Mouse (Mus musculus): Measurements from ENCODE around the gene Fam187b. TPM values are rescaled to one million over a fixed set of nuclear protein-coding genes. Genes with fewer than 3 reads are reported as not detected.

The Fam187b gene
- polyA plus RNA-seq, 1 experiment from 2014 or later, result 13.7 TPM

GRCm38 (mm10) chr7:30996491-30996890 is 22.9 kb downstream of the Fam187b start:
- Histone ChIP-seq H3K9me3 (ENCODE audit: control insufficient read depth, low read length) (no peaks in the 10 kb centered on the region), H3K4me3 (ENCODE audit: low read length) (no peak overlapping the region), H3K27me3 (replicated peaks; ENCODE audit: control insufficient read depth, insufficient read depth, low read length) (no peaks in the 10 kb centered on the region), H3K27ac (ENCODE audit: low read length) (no peak overlapping the region), H3K9ac (ENCODE audit: low read depth, low read length) (no peak overlapping the region), H3K4me1 (ENCODE audit: control insufficient read depth, insufficient read depth, low read length) (peaks cover 6% of the 10 kb centered on the region), H3K36me3 (ENCODE audit: control insufficient read depth, insufficient read depth, low read length) (no peaks in the 10 kb centered on the region), H3K4me2 (ENCODE audit: low read depth, low read length) (no peak overlapping the region)
- WGBS, result 96% methylated on average over 2 of the region's 2 CpGs
- no peak for ATAC-seq

- Histone ChIP-seq H3K4me3 (ENCODE audit: low read length) (no peak overlapping the region), H3K27ac (ENCODE audit: low read length) (no peak overlapping the region), H3K9ac (ENCODE audit: low read depth, low read length) (peak overlapping the region; percentile 38; the same call in 1 of the 2 replicates), H3K4me1 (ENCODE audit: control insufficient read depth, insufficient read depth, low read length) (peaks cover 6% of the 10 kb centered on the region), H3K4me2 (ENCODE audit: low read depth, low read length) (no peak overlapping the region), H3K9me3 (ENCODE audit: control insufficient read depth, low read length) (no peaks in the 10 kb centered on the region), H3K27me3 (replicated peaks; ENCODE audit: control insufficient read depth, insufficient read depth, low read length) (no peaks in the 10 kb centered on the region), H3K36me3 (ENCODE audit: control insufficient read depth, insufficient read depth, low read length) (no peaks in the 10 kb centered on the region)
- 19% methylated on average over 7 of the region's 7 CpGs for WGBS
- ATAC-seq, result peak; percentile 68
Measured at GRCm38 (mm10) chr7:31000505-31001020, 27.0 kb downstream of the Fam187b start.

DNA sequence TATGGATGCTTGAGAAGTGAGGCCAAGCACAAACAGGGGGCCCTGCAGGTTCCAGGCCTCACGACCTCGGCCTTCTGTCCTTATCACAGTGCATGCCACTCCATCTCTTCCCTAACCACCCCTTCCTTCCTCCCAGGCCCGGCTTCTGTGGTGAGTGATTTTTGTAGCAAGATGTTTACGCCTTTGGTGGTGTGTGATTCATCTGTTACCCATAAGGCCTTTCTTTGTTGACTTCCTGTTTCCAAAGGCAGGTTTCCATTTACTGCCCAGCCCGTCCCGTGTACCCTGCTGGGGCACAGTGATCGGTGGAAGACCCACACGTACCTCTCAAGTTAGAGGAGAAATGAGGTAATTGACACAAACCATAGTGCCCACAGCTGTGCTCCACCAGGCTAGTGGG is 29.1 kb downstream of the Fam187b start:
- Histone ChIP-seq H3K4me2 (ENCODE audit: low read depth, low read length) (no peak overlapping the region), H3K9ac (ENCODE audit: low read depth, low read length) (no peak overlapping the region), H3K9me3 (ENCODE audit: control insufficient read depth, low read length) (no peaks in the 10 kb centered on the region), H3K27ac (ENCODE audit: low read length) (0 out of 2 replicates have a peak overlapping the region, but pooled peaks have one; percentile 21), H3K27me3 (replicated peaks; ENCODE audit: control insufficient read depth, insufficient read depth, low read length) (no peaks in the 10 kb centered on the region), H3K36me3 (ENCODE audit: control insufficient read depth, insufficient read depth, low read length) (no peaks in the 10 kb centered on the region), H3K4me3 (ENCODE audit: low read length) (no peak overlapping the region), H3K4me1 (ENCODE audit: control insufficient read depth, insufficient read depth, low read length) (peaks cover 6% of the 10 kb centered on the region)
- WGBS, result 59% methylated on average over 8 of the region's 8 CpGs
- ATAC-seq, result no peak

GRCm38 (mm10) chr7:31007775-31008174 is 34.2 kb downstream of the Fam187b start:
- H3K4me3 ChIP-seq (ENCODE audit: low read length), result no peak overlapping the region
- H3K4me2 ChIP-seq (ENCODE audit: low read depth, low read length), result no peak overlapping the region
- H3K9ac ChIP-seq (ENCODE audit: low read depth, low read length), result no peak overlapping the region
- no peaks in the 10 kb centered on the region for H3K27me3 ChIP-seq (replicated peaks; ENCODE audit: control insufficient read depth, insufficient read depth, low read length)
- H3K36me3 ChIP-seq (ENCODE audit: control insufficient read depth, insufficient read depth, low read length), result no peaks in the 10 kb centered on the region
- no peak for ATAC-seq
- H3K27ac ChIP-seq (ENCODE audit: low read length), result no peak overlapping the region
- 77% methylated on average over 1 of the region's 1 CpGs for WGBS
- H3K4me1 ChIP-seq (ENCODE audit: control insufficient read depth, insufficient read depth, low read length), result peaks cover 5% of the 10 kb centered on the region; the same call in 1 of the 2 replicates
- H3K9me3 ChIP-seq (ENCODE audit: control insufficient read depth, low read length), result no peaks in the 10 kb centered on the region

- Histone ChIP-seq H3K9ac (ENCODE audit: low read depth, low read length) (no peak overlapping the region), H3K36me3 (ENCODE audit: control insufficient read depth, insufficient read depth, low read length) (no peaks in the 10 kb centered on the region), H3K4me1 (ENCODE audit: control insufficient read depth, insufficient read depth, low read length) (peaks cover 5% of the 10 kb centered on the region; the same call in 1 of the 2 replicates), H3K9me3 (ENCODE audit: control insufficient read depth, low read length) (no peaks in the 10 kb centered on the region), H3K27ac (ENCODE audit: low read length) (no peak overlapping the region), H3K4me2 (ENCODE audit: low read depth, low read length) (no peak overlapping the region), H3K4me3 (ENCODE audit: low read length) (no peak overlapping the region), H3K27me3 (replicated peaks; ENCODE audit: control insufficient read depth, insufficient read depth, low read length) (no peaks in the 10 kb centered on the region)
- WGBS, result 71% methylated on average over 1 of the region's 1 CpGs
- ATAC-seq, result 0 out of 2 replicates have a peak, but pooled peaks have one; percentile 26
Measured at GRCm38 (mm10) chr7:31008175-31008574, 34.6 kb downstream of the Fam187b start.

DNA sequence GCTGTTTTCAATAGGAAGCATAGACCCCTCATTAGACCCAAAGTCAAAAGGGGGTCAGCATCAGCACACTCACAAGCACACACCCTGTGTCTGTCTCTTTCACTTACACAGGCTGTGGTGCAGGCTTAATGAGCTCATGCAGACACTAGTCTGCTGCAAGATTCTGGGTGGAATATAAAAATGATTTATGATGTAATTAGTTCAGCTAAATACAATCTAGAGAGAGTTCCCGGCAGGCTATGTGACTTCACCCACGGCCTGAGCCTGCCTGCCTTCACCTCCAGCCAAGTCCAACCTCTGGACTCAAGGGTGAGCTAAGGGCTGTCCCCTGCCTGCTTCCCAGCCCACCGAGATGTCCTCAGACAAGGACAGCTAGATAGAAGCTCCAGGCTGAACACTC is 35.3 kb downstream of the Fam187b start:
- Histone ChIP-seq H3K9ac (ENCODE audit: low read depth, low read length) (no peak overlapping the region), H3K4me2 (ENCODE audit: low read depth, low read length) (no peak overlapping the region), H3K36me3 (ENCODE audit: control insufficient read depth, insufficient read depth, low read length) (no peaks in the 10 kb centered on the region), H3K27ac (ENCODE audit: low read length) (no peak overlapping the region), H3K4me1 (ENCODE audit: control insufficient read depth, insufficient read depth, low read length) (peaks cover 5% of the 10 kb centered on the region; the same call in 1 of the 2 replicates), H3K4me3 (ENCODE audit: low read length) (no peak overlapping the region), H3K27me3 (replicated peaks; ENCODE audit: control insufficient read depth, insufficient read depth, low read length) (no peaks in the 10 kb centered on the region), H3K9me3 (ENCODE audit: control insufficient read depth, low read length) (no peaks in the 10 kb centered on the region)
- peak; percentile 44; the same call in 1 of the 2 replicates for ATAC-seq
- 26% methylated on average over 3 of the region's 3 CpGs for WGBS

DNA sequence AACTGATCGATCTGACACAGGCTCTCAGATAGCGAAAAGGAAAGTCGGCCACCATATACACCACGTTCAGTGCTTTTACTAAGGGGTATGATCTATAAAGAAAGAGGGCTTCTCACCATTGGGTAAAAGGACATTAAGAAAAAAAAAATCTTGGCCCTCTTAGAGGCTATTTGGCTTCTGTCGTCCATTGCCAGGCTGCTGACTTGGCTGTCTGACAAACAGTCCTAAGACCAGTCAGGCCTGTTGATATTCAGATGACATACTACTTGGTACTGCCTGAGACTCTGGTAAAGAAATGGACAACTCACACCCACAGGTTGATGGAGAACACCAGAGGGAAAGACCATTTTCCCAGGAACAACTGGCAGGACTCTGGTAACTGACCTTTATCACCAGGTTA is 39.4 kb downstream of the Fam187b start:
- ATAC-seq, result no peak
- WGBS, result 80% methylated on average over 5 of the region's 5 CpGs
- H3K36me3 ChIP-seq (ENCODE audit: control insufficient read depth, insufficient read depth, low read length), result no peaks in the 10 kb centered on the region
- no peaks in the 10 kb centered on the region for H3K9me3 ChIP-seq (ENCODE audit: control insufficient read depth, low read length)
- H3K4me3 ChIP-seq (ENCODE audit: low read length), result no peak overlapping the region
- H3K27me3 ChIP-seq (replicated peaks; ENCODE audit: control insufficient read depth, insufficient read depth, low read length), result no peaks in the 10 kb centered on the region
- H3K4me1 ChIP-seq (ENCODE audit: control insufficient read depth, insufficient read depth, low read length), result peaks cover 14% of the 10 kb centered on the region
- no peak overlapping the region for H3K27ac ChIP-seq (ENCODE audit: low read length)
- H3K9ac ChIP-seq (ENCODE audit: low read depth, low read length), result no peak overlapping the region
- no peak overlapping the region for H3K4me2 ChIP-seq (ENCODE audit: low read depth, low read length)

DNA sequence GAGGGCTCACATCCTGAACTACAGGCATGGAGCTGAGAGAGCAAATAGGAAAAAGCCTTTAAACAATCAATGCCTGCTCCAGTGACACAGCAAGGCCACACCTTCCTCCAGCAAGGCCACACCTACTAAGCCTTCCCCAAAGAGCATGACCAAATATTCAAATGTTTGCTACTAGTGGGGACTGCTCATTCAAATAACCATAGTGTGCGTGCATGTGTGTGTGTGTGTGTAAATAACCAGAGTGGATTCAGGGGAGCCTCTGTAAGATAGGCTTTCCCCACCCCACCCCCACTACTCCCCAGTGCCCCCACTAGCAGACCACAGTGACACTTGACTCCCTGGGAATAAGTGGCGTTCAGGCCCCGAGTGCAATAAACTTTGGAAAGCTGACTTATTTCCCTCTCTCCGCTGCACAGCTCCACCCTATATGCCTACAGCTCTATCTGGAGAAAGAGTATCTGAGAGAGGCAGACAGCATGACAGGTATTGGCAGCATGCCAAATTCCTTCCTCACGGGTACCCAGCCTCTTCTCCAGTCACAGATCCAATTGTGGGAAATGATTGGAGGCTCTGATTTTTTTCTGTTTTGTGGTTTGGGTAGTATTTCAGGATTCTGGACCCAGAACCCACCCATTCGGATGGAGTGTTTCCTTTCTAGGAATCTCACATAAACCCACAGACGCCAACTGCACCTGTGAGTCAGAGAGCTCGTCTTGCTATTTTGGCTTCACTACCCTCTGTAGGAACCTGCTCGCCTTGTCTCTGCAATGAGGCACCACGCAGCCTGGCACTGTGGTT is 43.7 kb downstream of the Fam187b start:
- Histone ChIP-seq H3K4me2 (ENCODE audit: low read depth, low read length) (peak overlapping the region; percentile 23; the same call in 1 of the 2 replicates), H3K9ac (ENCODE audit: low read depth, low read length) (no peak overlapping the region), H3K4me1 (ENCODE audit: control insufficient read depth, insufficient read depth, low read length) (peaks cover 9% of the 10 kb centered on the region), H3K9me3 (ENCODE audit: control insufficient read depth, low read length) (no peaks in the 10 kb centered on the region), H3K27me3 (replicated peaks; ENCODE audit: control insufficient read depth, insufficient read depth, low read length) (no peaks in the 10 kb centered on the region), H3K27ac (ENCODE audit: low read length) (no peak overlapping the region; the same call in 1 of the 2 replicates), H3K4me3 (ENCODE audit: low read length) (no peak overlapping the region), H3K36me3 (ENCODE audit: control insufficient read depth, insufficient read depth, low read length) (no peaks in the 10 kb centered on the region)
- ATAC-seq, result peak; percentile 91
- 31% methylated on average over 10 of the region's 10 CpGs for WGBS

DNA sequence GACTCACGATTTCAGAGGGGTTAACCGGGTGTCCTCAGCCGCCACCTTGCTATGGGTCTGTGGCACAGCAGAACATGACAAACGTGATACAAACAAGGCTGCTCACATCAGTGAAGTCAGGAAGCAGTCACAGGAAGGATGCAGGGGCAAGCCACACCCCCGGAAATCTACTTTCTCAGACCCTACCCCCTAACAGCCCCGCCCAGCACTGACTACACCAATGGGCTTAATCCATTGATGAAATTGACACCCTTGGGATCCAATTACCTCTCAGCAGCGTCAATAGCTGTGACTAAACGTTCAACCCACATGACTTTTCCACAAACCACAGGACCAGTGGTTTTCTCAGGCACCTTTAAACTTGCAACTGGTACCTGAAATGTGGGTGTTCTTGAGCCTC is 55.0 kb downstream of the Fam187b start:
- H3K4me2 ChIP-seq (ENCODE audit: low read depth, low read length), result no peak overlapping the region
- H3K27ac ChIP-seq (ENCODE audit: low read length), result no peak overlapping the region
- H3K9me3 ChIP-seq (ENCODE audit: control insufficient read depth, low read length), result no peaks in the 10 kb centered on the region
- H3K27me3 ChIP-seq (replicated peaks; ENCODE audit: control insufficient read depth, insufficient read depth, low read length), result no peaks in the 10 kb centered on the region
- no peak overlapping the region for H3K4me3 ChIP-seq (ENCODE audit: low read length)
- H3K9ac ChIP-seq (ENCODE audit: low read depth, low read length), result no peak overlapping the region
- ATAC-seq, result no peak
- H3K36me3 ChIP-seq (ENCODE audit: control insufficient read depth, insufficient read depth, low read length), result no peaks in the 10 kb centered on the region
- H3K4me1 ChIP-seq (ENCODE audit: control insufficient read depth, insufficient read depth, low read length), result no peaks in the 10 kb centered on the region
- 75% methylated on average over 8 of the region's 8 CpGs for WGBS
